Mouse (Mus musculus): ENCODE results near the gene Sh3gl2. TPM values are rescaled to one million over a fixed set of nuclear protein-coding genes. Genes with fewer than 3 reads are reported as not detected.

The Sh3gl2 gene
- polyA plus RNA-seq, 1 experiment from 2014 or later = 19.6 TPM

DNA sequence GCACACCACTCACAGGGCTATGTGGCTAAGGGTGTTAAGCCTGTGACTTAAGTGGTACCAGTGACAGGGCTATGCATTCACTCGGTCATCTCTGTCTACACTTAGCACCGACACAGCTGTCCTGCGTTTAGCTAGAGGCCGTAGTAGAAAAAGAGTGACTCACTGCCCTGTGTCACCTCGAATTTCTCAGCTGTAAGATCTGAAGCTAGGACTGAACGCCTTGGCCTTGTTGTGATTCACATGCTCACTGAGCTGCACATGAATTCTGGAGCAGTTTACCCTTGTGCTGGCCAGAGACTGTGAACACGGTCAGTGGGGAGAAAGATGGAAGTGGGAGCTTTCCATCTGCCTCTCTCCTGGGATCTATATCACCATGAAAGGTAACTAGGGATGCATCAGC is 2.3 kb upstream of the Sh3gl2 start:
- Histone ChIP-seq H3K9me3 (ENCODE audit: low read length) (no peaks in the 10 kb centered on the region), H3K4me2 (replicated peaks; ENCODE audit: low read depth, low read length) (no peak overlapping the region), H3K27me3 (ENCODE audit: insufficient read depth, low read length) (peaks cover 13% of the 10 kb centered on the region; the same call in 1 of the 2 replicates), H3K36me3 (ENCODE audit: insufficient read depth, low read length) (no peaks in the 10 kb centered on the region), H3K4me1 (ENCODE audit: insufficient read depth, low read length) (0 out of 2 replicates have a peak, but pooled peaks cover 3% of the 10 kb centered on the region), H3K27ac (ENCODE audit: low read length) (no peak overlapping the region), H3K4me3 (ENCODE audit: low read length) (no peak overlapping the region), H3K9ac (replicated peaks; ENCODE audit: low read length) (no peak overlapping the region)
- no peak for ATAC-seq (ENCODE audit: low FRiP score, low TSS enrichment)
- 48% methylated on average over 7 of the region's 7 CpGs for WGBS

DNA sequence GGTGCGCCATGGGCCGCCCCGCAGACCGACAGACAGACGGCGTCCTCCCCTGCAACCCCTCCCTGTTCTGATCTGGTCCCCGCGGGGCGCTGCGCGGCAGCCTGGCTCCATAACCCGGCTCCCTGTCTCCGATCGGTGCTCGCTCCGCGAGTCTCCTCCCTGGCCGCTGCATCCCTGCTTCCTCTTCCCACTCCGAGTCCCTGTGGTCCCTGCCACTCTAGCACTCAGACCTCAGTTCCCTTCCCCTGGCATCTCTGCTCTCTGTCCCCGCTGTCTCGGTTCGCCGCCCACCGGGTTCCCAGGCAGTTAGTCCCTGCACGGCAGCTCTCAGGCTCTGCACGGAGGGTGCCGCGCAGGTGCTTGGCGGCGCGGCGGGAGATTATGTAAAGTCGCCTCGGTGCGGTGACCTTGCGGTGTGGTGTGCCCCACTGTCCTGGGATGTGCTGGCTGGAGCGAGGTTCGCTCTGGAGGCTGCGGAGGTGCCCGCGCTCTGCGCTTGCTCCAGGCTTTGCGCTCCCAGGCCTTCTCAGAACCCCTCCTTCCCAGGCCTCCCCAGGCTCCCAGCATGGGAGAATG is 798 bp downstream of the Sh3gl2 start:
- WGBS = under 1% methylated on average over 43 of the region's 43 CpGs
- peak overlapping the region; percentile 61 for H3K27ac ChIP-seq (ENCODE audit: low read length)
- peak; percentile 86 for ATAC-seq (ENCODE audit: low FRiP score, low TSS enrichment)

DNA sequence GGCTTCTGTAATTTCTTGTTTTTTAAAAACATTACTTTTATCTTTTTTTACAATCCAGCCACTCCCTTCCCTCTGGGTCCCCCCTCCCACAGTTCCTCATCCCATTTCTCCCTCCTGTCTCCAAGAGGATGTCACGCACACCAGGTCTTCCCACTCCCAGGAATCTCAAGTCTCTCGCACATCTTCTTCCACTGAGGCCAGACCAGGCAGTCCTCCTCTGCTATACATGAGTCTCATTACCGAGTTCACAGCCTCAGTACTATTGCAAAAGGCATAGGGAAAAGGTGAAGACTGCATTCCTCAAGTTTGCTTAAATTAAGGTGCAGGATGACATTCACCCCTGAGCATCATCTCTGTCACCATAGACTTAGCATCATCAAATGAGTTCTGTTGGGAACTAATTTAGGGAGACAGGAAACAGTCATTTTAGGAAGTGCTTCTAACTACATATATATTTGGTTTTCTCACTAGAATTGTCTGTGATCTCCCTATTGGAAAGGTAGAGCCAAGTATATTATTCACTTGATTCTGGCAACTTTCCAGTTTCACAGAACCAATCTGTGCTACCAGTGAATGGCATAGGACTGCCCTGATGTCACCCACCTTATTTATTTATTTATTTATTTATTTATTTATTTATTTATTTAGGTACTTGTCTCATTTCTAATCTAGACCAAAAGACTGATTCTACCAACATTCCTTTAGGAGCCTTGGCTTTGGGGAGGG is 1.9 kb downstream of the Sh3gl2 start:
- peaks cover 13% of the 10 kb centered on the region; the same call in 1 of the 2 replicates for H3K27me3 ChIP-seq (ENCODE audit: insufficient read depth, low read length)
- no peaks in the 10 kb centered on the region for H3K9me3 ChIP-seq (ENCODE audit: low read length)
- 59% methylated on average over 3 of the region's 3 CpGs for WGBS
- no peak overlapping the region for H3K9ac ChIP-seq (replicated peaks; ENCODE audit: low read length)
- no peak for ATAC-seq (ENCODE audit: low FRiP score, low TSS enrichment)
- H3K27ac ChIP-seq (ENCODE audit: low read length) = no peak overlapping the region
- 0 out of 2 replicates have a peak, but pooled peaks cover 3% of the 10 kb centered on the region for H3K4me1 ChIP-seq (ENCODE audit: insufficient read depth, low read length)
- no peak overlapping the region for H3K4me3 ChIP-seq (ENCODE audit: low read length)
- no peaks in the 10 kb centered on the region for H3K36me3 ChIP-seq (ENCODE audit: insufficient read depth, low read length)
- H3K4me2 ChIP-seq (replicated peaks; ENCODE audit: low read depth, low read length) = no peak overlapping the region

More for the DNA sequence above, 798 bp downstream of the Sh3gl2 start:
- no peaks in the 10 kb centered on the region for H3K9me3 ChIP-seq (ENCODE audit: low read length)
- no peaks in the 10 kb centered on the region for H3K36me3 ChIP-seq (ENCODE audit: insufficient read depth, low read length)
- peak overlapping the region; percentile 77 for H3K9ac ChIP-seq (replicated peaks; ENCODE audit: low read length)
- peak overlapping the region; percentile 91 for H3K4me2 ChIP-seq (replicated peaks; ENCODE audit: low read depth, low read length)
- H3K27me3 ChIP-seq (ENCODE audit: insufficient read depth, low read length) = peaks cover 13% of the 10 kb centered on the region; the same call in 1 of the 2 replicates
- H3K4me3 ChIP-seq (ENCODE audit: low read length) = peak overlapping the region; percentile 86
- 0 out of 2 replicates have a peak, but pooled peaks cover 3% of the 10 kb centered on the region for H3K4me1 ChIP-seq (ENCODE audit: insufficient read depth, low read length)

DNA sequence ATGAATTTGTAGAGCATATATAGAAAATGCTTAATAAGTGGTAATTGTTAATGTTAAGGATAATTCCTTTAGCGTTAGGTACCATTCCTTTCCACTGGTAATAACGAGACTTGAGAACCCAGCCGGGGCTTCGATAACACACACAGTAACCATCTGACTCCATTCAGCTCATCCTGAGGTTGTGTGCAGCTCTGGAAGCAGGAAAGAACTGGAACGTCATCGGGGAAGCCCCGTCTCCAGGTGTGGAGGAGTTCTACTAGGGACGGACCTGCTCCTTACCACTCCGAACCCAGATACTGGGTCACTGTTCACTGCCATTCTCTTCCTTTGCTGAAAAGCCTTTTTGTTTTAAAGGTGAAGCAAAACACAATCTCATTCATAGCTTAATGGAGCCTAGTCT is 2.6 kb downstream of the Sh3gl2 start:
- H3K27ac ChIP-seq (ENCODE audit: low read length) = no peak overlapping the region
- no peaks in the 10 kb centered on the region for H3K9me3 ChIP-seq (ENCODE audit: low read length)
- peaks cover 13% of the 10 kb centered on the region; the same call in 1 of the 2 replicates for H3K27me3 ChIP-seq (ENCODE audit: insufficient read depth, low read length)
- no peak overlapping the region for H3K4me3 ChIP-seq (ENCODE audit: low read length)
- no peaks in the 10 kb centered on the region for H3K36me3 ChIP-seq (ENCODE audit: insufficient read depth, low read length)
- no peak overlapping the region for H3K4me2 ChIP-seq (replicated peaks; ENCODE audit: low read depth, low read length)
- H3K9ac ChIP-seq (replicated peaks; ENCODE audit: low read length) = no peak overlapping the region
- 90% methylated on average over 9 of the region's 9 CpGs for WGBS
- H3K4me1 ChIP-seq (ENCODE audit: insufficient read depth, low read length) = 0 out of 2 replicates have a peak, but pooled peaks cover 3% of the 10 kb centered on the region
- ATAC-seq (ENCODE audit: low FRiP score, low TSS enrichment) = no peak

DNA sequence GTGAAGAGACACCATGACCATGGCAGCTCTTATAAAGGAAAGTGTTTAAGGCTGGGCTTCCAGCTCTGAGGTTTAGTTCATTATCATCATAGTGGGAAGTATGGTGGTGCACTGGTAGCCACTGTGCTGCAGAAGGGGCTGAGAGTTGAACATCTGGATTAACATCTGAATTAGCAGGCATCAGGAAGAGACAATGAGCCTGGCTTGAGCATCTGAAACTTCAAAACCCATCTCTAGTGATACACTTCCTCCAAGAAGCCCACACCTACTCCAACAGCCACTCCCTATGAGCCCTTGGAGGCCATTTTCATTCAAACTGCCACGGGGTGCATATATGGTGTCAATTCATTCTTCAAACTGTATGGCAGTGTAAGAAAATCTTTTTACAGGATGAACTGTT is 3.6 kb downstream of the Sh3gl2 start:
- Histone ChIP-seq H3K9ac (replicated peaks; ENCODE audit: low read length) (no peak overlapping the region), H3K27me3 (ENCODE audit: insufficient read depth, low read length) (peaks cover 13% of the 10 kb centered on the region; the same call in 1 of the 2 replicates), H3K9me3 (ENCODE audit: low read length) (no peaks in the 10 kb centered on the region), H3K4me1 (ENCODE audit: insufficient read depth, low read length) (0 out of 2 replicates have a peak, but pooled peaks cover 3% of the 10 kb centered on the region), H3K36me3 (ENCODE audit: insufficient read depth, low read length) (no peaks in the 10 kb centered on the region), H3K27ac (ENCODE audit: low read length) (no peak overlapping the region), H3K4me3 (ENCODE audit: low read length) (no peak overlapping the region), H3K4me2 (replicated peaks; ENCODE audit: low read depth, low read length) (no peak overlapping the region)
- no peak for ATAC-seq (ENCODE audit: low FRiP score, low TSS enrichment)
- WGBS = 79% methylated on average over 1 of the region's 1 CpGs

DNA sequence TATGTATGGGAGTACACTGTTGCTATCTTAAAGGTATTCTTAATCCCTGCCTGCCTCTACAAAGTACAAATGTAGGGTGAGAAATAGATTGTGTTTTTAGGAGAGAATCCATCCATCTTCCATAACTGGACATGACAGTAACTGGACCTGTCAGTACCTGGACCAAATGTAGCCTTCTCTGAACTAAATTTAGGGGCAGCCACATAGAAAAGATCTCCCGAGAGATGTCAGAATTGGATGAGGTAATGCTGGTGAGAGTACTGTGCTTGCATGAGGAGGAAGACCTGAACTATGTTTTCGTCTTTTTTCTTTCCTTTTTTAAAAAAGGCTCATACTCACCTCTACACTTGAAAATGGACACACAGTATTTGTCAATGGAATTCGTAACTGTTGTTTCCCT is 6.0 kb downstream of the Sh3gl2 start:
- Histone ChIP-seq H3K4me3 (ENCODE audit: low read length) (no peak overlapping the region), H3K27me3 (ENCODE audit: insufficient read depth, low read length) (peaks cover 3% of the 10 kb centered on the region; the same call in 1 of the 2 replicates), H3K36me3 (ENCODE audit: insufficient read depth, low read length) (no peaks in the 10 kb centered on the region), H3K9ac (replicated peaks; ENCODE audit: low read length) (no peak overlapping the region), H3K4me1 (ENCODE audit: insufficient read depth, low read length) (no peaks in the 10 kb centered on the region), H3K4me2 (replicated peaks; ENCODE audit: low read depth, low read length) (no peak overlapping the region), H3K27ac (ENCODE audit: low read length) (no peak overlapping the region), H3K9me3 (ENCODE audit: low read length) (no peaks in the 10 kb centered on the region)
- ATAC-seq (ENCODE audit: low FRiP score, low TSS enrichment) = no peak
- WGBS = 81% methylated on average over 3 of the region's 3 CpGs

DNA sequence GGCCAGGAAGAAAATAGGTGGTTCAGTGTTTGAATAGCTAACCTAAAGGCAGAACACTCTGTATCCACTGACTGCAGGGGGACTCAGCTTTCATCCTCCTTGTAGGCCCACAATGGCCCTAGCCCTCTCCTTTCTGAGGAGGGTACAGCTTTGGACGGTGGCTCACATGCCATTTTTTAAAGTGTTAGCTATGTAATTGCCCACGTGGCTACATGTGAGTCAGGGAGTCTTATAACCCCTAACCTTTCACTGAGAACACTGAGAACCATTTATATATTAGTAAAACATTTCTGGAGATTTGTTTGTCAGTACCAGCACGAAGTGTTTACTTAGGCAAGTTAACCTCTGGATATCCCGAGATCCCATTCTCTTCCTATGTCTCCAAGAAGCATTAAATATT is 12.1 kb downstream of the Sh3gl2 start:
- Histone ChIP-seq H3K36me3 (ENCODE audit: insufficient read depth, low read length) (no peaks in the 10 kb centered on the region), H3K4me1 (ENCODE audit: insufficient read depth, low read length) (no peaks in the 10 kb centered on the region; the same call in 1 of the 2 replicates), H3K9me3 (ENCODE audit: low read length) (no peaks in the 10 kb centered on the region), H3K9ac (replicated peaks; ENCODE audit: low read length) (no peak overlapping the region), H3K27me3 (ENCODE audit: insufficient read depth, low read length) (no peaks in the 10 kb centered on the region), H3K4me2 (replicated peaks; ENCODE audit: low read depth, low read length) (no peak overlapping the region), H3K4me3 (ENCODE audit: low read length) (no peak overlapping the region), H3K27ac (ENCODE audit: low read length) (no peak overlapping the region)
- no peak for ATAC-seq (ENCODE audit: low FRiP score, low TSS enrichment)
- WGBS = 65% methylated on average over 4 of the region's 4 CpGs

DNA sequence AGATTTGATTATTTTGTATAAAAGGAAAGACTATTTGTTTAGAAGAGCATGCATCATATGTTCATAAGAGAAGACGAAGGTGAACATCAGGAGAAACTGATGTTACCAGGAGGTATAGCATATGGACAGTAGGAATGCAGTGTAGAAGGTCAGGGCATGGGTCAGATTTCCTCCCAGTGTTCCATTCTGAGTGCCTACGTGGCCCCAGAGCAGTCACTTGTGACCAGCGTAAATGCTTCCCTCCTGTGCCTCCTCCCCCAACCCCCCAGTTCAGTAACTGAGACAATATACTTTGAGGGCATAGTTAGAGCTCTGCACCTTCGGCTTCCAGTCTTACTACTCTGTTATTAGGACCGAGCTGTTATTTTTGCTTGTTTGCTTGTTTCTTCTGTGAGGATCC is 17.8 kb downstream of the Sh3gl2 start:
- Histone ChIP-seq H3K9ac (replicated peaks; ENCODE audit: low read length) (no peak overlapping the region), H3K4me1 (ENCODE audit: insufficient read depth, low read length) (peaks cover 7% of the 10 kb centered on the region), H3K9me3 (ENCODE audit: low read length) (no peaks in the 10 kb centered on the region), H3K4me3 (ENCODE audit: low read length) (no peak overlapping the region), H3K36me3 (ENCODE audit: insufficient read depth, low read length) (no peaks in the 10 kb centered on the region), H3K4me2 (replicated peaks; ENCODE audit: low read depth, low read length) (no peak overlapping the region), H3K27ac (ENCODE audit: low read length) (no peak overlapping the region), H3K27me3 (ENCODE audit: insufficient read depth, low read length) (no peaks in the 10 kb centered on the region)
- ATAC-seq (ENCODE audit: low FRiP score, low TSS enrichment) = peak; percentile 82; the same call in 1 of the 2 replicates
- 47% methylated on average over 5 of the region's 5 CpGs for WGBS

- 81% methylated on average over 5 of the region's 5 CpGs for WGBS
- Histone ChIP-seq H3K4me2 (replicated peaks; ENCODE audit: low read depth, low read length) (no peak overlapping the region), H3K9ac (replicated peaks; ENCODE audit: low read length) (no peak overlapping the region), H3K4me1 (ENCODE audit: insufficient read depth, low read length) (peaks cover 9% of the 10 kb centered on the region; the same call in 1 of the 2 replicates), H3K27me3 (ENCODE audit: insufficient read depth, low read length) (no peaks in the 10 kb centered on the region), H3K4me3 (ENCODE audit: low read length) (no peak overlapping the region), H3K27ac (ENCODE audit: low read length) (no peak overlapping the region), H3K36me3 (ENCODE audit: insufficient read depth, low read length) (no peaks in the 10 kb centered on the region), H3K9me3 (ENCODE audit: low read length) (no peaks in the 10 kb centered on the region)
- ATAC-seq (ENCODE audit: low FRiP score, low TSS enrichment) = no peak
Measured at GRCm38 (mm10) chr4:85226731-85227130, 21.8 kb downstream of the Sh3gl2 start.
